Mouse (Mus musculus) frontal cortex, adult (tissue): ENCODE measurements around the gene Ntn4.
A peak's percentile ranks its signal among the peaks of the same experiment; 100 is the strongest.
"Not testable (repeated sequence)": the region's sequence is repeated elsewhere in the genome, so short reads cannot be mapped to it uniquely, and the experiment has no call there.

Experiments used
- ATAC-seq: cut with Nextera tagmentation; 2 replicates; pipeline ENCODE4 v1.9.2; 2017; ENCODE audit warnings: mild to moderate bottlenecking, moderate library complexity, mixed read lengths; ENCODE audit not compliant: low TSS enrichment

Gene Ntn4

GRCm38 (mm10) chr10:93683896-93684295 is 43.4 kb downstream of the Ntn4 start:
- no peak for ATAC-seq

DNA sequence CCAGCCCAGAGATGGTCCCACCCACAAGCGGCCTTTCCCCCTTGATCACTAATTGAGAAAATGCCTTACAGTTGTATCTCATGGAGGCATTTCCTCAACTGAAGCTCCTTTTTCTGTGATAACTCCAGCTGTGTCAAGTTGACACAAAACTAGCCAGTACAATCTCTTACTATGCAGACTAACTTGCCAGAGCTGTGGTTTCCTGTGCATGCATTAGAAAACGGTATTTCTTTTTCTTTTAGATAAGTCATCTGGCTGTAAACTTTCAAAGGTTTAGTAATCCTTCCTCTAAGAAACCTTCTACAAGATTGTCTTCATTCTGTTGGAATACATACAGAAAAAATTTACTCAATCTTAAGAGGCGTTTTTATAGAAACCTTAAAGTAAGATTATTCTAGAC is 44.9 kb downstream of the Ntn4 start:
- ATAC-seq = not testable (repeated sequence)

DNA sequence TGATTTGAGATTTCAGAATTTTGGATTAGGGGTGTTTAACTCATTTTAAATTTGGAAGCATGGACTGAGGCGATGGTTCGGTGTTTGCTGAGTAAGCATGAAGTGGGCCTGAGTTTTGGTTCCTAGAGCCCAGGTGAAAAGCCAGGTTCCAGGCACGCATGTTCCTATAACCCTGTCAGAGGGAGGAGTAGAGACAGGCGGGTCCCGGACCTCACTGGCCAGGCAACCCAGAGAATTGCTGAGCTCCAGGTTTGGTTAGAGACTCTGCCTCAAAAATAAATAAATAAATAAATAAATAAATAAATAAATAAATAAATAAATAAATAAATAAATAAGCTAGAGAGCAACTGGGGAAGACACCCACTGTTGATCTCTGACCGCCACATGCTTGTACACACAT is 46.1 kb downstream of the Ntn4 start:
- no peak for ATAC-seq

- no peak for ATAC-seq
Observed at GRCm38 (mm10) chr10:93687781-93688180, 47.3 kb downstream of the Ntn4 start.

DNA sequence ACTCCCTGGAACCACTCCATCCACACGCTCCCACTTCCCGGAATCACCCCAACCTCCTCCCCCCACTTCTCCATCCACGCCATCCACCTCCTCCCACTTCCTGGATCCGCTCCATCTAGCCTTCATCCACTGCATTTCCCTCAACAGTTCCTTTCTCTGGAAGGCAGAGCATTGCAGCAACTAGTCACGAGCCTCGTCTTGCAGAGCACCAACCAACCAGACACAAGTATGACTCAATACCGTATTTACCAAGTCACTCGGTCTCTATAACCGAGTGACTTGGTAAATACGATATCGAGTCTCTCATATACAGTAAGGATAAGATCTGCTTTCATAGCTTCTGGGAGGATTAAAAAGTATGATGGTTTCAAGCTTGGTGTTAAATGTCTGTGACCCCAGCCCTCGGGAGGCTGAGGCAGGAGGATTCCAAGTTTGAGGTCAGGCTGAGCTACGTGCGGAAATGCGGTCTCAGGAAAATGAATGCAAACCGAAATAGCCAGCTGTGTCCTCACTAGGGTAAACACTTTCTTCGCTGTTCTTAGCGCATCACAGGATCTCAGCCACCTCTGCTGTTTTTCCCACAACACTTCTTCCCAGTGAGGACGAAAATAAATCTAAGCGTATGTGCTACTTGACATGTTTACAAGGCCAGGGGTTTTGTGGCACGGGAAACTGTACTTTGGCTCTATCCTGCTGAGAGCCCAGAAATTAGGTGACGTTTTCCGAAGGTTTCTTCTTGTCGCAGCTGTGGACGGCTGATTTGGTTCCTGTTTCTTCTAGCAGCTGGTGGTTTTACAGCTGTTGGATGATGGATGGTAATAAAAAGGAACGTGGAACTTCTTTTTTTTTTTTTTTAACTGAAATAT is 48.1 kb downstream of the Ntn4 start:
- peak; percentile 44; the same call in 1 of the 2 replicates for ATAC-seq

DNA sequence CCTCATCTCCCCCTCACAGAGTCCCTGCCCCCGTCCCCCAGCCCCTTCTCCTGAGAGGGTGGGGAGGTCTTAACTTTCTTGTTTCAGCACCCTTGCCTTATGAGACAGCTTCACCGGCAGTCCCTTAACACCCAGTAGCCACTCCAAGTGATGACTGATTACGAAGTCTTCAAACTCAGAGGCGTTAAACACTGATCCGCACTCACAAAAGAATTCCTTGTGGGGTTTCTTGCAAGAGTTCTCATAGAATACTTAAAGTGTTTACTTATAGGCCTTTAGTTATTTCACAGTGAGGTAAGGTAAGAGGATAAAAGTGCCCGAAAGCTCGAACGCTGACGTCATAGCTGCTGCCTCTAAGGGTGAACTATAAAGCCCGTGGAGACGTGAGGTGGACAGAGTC is 50.9 kb downstream of the Ntn4 start:
- ATAC-seq = no peak

DNA sequence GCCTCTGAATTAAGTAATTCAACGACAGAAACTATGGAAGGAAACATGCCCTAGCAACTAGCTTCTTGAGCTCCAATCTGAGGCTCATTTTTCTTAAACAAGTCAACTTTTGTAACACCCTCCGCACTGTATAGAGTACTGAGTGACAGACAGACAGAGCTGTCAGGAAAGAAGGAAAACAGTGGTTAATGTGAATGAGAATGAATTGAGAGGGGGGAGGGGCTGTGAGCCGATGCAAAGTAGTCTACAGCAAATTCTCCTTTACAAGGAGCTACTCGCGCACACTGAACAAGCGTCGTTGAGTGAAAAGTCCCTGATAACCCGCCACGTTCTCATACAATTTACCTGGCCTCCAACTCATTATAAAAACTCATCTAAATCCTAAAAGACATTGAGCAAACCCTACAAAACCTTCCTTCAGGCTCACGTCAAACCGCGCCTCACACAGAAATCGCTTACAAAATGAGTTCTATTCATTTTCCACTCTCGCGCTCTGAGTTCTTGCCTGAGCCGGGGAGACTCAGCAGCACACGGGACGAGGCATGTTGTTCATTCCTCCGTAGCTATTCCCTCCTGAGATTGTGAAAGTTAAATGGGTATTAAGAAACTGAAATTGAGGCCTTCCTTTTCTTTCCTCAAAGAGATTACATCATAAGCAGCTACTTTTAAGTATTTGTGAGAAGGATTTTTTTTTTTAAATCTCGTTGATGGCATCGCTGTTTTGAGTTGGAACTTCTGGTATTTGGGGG is 54.7 kb downstream of the Ntn4 start:
- ATAC-seq = no peak

DNA sequence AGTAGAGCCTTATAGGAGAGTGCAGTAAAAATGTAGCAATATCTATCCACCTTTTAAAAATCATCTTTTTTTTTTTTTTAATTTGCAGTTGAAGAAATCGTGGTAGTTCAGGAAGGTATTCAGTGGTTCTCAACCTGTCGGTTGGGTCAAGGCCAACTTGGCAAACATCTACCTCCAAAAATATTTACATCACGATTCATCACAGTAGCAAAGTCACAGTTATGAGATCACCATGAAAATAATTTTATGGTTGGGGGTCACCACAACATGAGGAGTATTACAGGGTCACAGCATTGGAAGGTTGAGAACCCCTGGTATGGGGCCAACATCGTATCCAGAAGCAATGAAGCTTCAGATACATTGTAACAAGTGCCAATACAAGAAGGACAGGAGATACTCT is 55.5 kb downstream of the Ntn4 start:
- no peak for ATAC-seq

- 0 out of 2 replicates have a peak, but pooled peaks have one; percentile 44 for ATAC-seq
Observed at GRCm38 (mm10) chr10:93697866-93698483, 57.5 kb downstream of the Ntn4 start.

DNA sequence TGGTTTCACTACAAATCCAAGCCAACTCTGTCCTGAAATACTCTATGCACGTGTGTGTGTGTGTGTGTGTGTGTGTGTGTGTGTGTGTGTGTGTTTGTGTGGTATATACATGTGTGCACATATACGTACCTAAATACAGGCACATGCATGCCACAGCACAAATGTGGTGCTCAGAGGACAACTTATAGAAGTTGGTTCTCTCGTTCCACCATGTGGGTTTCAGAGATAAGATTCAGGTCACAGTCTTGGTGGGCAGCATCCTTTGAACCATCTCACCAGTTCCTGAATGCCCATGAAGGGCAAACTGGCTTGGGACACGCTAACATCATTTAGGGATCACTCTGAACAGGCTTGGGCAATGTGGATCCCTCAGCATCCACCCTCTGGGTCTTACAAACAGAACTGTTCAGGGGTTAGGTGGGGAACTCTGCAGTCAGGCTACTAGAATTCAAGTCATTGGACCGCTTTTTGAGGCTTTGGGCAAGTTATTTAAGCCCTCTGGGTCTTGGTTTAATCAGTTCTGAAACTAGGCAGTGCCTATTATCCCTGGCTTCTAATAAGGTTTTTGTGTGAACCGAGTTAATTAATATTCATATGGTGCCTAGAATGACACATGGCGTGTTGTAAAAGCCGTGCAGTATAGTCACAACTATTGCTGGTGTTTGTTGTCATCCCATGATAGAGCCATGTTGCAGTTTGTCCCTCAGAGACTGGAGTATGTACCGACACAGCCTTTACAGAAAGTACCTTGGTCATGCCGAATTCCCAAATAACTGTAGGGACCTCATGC is 59.4 kb downstream of the Ntn4 start:
- no peak for ATAC-seq

DNA sequence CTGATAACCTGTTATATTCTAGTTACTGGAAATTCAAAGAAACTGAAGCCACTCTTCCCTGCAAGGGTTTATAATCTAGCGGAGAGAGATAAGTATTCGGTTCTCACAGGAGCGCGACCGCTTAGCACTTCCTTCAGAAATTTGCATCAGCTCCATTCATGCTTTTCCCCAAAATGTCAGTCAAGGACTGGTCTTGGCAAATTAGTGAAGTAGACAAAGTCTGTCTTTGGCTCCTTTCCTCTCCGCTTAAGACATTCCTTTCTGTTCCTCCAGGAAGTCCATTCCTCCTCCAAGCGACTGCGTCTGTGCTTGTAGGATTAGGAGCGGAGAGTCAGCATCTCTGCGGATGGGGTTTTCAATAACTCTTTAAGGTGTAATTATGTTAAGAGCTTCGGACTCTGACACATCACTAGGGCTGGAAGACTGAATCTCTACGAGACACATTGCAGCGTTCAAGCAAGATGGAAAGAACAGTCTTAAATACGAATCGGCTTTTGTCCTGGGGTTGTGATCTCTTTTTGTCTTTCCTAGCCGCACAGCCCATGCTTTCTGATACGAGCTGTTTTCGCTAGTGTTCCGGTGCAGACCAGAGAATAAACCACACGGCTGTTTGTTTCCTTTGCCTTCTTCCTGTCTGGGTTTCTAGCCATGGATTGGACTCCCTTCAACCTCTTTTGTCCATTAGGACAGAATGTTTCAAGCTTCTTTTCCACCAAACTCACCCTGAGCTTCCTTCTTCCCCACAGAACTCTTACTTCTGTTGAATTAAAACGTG is 60.3 kb downstream of the Ntn4 start:
- peak; percentile 64 for ATAC-seq

DNA sequence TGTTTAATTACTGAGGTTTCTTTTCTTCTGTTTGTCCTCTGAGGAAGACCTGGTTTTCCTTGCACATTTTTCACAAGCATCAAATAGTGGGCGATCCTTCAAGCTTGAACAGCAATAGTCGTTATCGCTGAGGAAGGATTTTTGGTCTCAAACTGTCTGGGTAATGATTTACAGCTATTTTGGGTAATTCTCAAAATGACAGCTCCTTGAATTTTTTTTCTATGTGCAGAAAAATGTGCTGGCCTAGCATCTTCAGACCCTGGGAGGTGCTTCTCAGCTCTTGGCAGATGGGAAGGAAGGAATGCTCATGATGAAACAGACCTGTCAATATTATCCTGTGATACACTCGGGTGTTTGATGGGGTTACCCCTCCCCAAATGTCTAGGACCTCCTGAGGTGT is 63.5 kb downstream of the Ntn4 start:
- 0 out of 2 replicates have a peak, but pooled peaks have one; percentile 24 for ATAC-seq

- ATAC-seq = peak; percentile 44; the same call in 1 of the 2 replicates
Observed at GRCm38 (mm10) chr10:93707149-93708075, 66.9 kb downstream of the Ntn4 start.

DNA sequence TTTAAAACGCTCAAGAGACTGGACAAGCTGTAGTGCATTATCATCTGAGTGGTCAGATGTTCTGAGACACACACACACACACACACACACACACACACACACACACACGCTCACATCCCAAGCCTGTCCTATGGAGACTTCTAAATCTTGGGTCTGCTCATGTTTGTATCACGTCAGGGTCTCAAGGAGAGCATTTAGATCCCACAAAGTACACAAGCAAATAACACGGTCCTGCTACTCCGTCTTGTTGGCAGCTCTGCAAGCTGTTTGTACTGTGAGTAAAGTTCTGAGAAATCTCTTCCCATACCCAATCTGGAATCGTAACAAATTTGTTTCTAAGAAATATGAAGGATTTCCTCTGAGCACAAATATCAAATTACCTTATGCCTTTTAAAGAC is 67.6 kb downstream of the Ntn4 start:
- ATAC-seq = no peak

- no peak for ATAC-seq
Observed at GRCm38 (mm10) chr10:93708515-93708914, 68.0 kb downstream of the Ntn4 start.

DNA sequence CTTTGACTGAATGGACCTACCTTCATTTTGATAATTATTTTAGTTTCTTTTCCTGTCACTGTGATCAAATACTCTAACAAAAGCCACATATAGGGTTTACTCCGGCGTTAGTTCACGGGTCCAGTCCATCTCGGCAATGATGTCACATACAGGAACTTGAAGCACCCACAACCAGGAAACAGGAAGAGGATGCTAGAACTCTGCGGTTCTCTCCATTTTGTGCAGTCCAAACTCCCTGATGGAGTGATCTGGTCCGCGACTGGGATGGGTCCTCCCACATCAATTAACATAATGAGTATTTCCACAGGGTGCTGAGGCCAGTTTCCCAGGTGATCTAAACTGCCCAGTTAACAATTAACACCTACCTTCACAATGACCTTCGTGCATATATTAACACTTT is 69.1 kb downstream of the Ntn4 start:
- ATAC-seq = no peak

DNA sequence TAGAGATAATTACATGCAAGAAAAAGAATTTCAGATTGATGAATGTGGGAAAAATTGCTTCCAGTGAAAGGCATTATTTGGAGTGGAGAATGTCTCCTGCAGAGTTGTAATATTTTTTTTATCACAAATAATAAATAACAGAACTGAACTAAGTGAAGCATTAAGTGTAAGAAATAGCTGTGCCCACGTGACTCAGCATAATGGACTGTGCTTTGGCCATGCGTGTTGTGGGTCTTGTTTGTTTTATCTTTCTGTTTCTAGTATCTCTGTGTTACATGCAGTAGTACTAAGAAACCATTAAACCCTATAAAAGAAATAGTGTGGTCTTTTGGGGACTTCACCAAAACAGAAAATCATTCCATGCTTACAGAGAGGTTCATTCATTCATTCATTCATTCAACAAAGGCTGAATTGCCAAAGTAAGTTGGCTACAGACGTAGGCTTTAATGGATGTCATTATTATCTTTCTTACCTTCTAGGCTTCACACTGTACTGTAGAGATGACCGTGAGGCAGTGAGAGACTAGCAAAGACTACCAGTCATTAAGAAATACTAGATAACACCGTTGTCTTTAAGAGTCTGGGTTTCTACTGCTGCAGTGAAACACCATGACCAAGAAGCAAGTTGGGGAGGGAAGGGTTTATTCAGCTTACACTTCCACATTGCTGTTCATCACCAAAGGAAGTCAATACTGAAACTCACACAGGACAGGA is 81.3 kb downstream of the Ntn4 start:
- no peak for ATAC-seq

DNA sequence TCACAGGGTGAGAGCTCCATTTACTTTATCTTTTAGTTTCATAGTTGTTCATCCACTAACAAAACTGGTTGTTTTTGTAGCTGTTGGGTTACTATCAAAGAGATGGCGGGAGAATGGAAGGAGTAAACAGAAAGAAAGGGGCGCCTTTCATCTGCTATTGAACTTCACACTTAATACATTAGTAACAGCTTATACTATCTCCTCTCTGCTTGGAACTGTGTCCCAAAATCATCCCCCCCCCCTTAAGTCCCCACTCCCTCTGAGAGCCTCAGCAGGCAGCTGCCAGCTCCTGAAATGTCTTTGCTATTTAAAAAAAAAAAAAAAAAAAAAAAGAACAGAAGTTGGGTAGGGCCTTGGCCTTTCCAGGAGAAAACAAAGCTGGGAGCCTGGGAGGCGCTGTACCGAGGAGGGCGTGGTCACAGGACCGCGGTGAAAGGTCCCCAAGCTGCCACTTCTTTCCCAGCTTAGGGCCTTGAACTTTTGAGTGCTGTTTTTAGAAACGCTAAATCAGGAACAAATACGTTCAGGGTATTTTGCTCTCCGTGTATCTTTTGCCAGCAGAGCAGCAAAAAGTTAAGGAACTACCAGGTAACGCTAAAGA is 83.6 kb downstream of the Ntn4 start:
- ATAC-seq = no peak

GRCm38 (mm10) chr10:93728131-93728530 is 87.7 kb downstream of the Ntn4 start:
- no peak for ATAC-seq
